Mouse (Mus musculus) v-Abl transformed pro-B cells (cell line): ENCODE measurements around the gene Nrbp1.
"Not testable (repeated sequence)": the region's sequence is repeated elsewhere in the genome, so short reads cannot be mapped to it uniquely, and the experiment has no call there.

Experiments used
- in situ Hi-C, 2 experiments: fragments of 400-800 bp; cut with MboI; formaldehyde crosslinking; loops; one replicate each; pipeline ENCODE4 v1.15.1; 2025; ENCODE audit not compliant: unreplicated experiment in 2 of 2

The Nrbp1 gene

GRCm38 (mm10) chr5:31201742-31202590, 38.7 kb upstream of the Nrbp1 start, which contains the start of gene Zfp513:
TSS of gene Zfp513 (minus strand) at chr5:31202303.
- in situ Hi-C loops = loop anchor here in 1 of 2 experiments (5.0 kb wide), 1 partner anchor 95 kb away; the partner anchor contains the start of genes Fndc4 and Gckr

GRCm38 (mm10) chr5:31202933-31203332, 37.7 kb upstream of the Nrbp1 start:
- in situ Hi-C loops = loop anchor here in 1 of 2 experiments (5.0 kb wide), 1 partner anchor 94 kb away; the partner anchor contains the start of genes Fndc4 and Gckr

GRCm38 (mm10) chr5:31203866-31204265, 36.8 kb upstream of the Nrbp1 start:
- in situ Hi-C loops = loop anchor here in 1 of 2 experiments (5.0 kb wide), 1 partner anchor 93 kb away; the partner anchor contains the start of genes Fndc4 and Gckr

- in situ Hi-C loops = loop anchor here in 1 of 2 experiments (5.0 kb wide), 1 partner anchor 93 kb away; the partner anchor contains the start of genes Fndc4 and Gckr
These were observed 36.2 kb upstream of the Nrbp1 start for GRCm38 (mm10) chr5:31204421-31204820.

GRCm38 (mm10) chr5:31216554-31216953, 24.1 kb upstream of the Nrbp1 start:
- in situ Hi-C loops = not testable (repeated sequence)

GRCm38 (mm10) chr5:31218294-31218693, 22.4 kb upstream of the Nrbp1 start:
- in situ Hi-C loops = no loop called here

GRCm38 (mm10) chr5:31219070-31219469, 21.6 kb upstream of the Nrbp1 start:
- in situ Hi-C loops = no loop called here

- in situ Hi-C loops = no loop called here
These were observed 21.2 kb upstream of the Nrbp1 start for GRCm38 (mm10) chr5:31219474-31219873.

GRCm38 (mm10) chr5:31219911-31220447, 20.7 kb upstream of the Nrbp1 start:
- in situ Hi-C loops = no loop called here

- in situ Hi-C loops = no loop called here
These were observed 20.0 kb upstream of the Nrbp1 start, which contains the start of gene Ppm1g for GRCm38 (mm10) chr5:31220448-31221303. TSS of gene Ppm1g (minus strand) at chr5:31220687.

GRCm38 (mm10) chr5:31221304-31221945, 19.2 kb upstream of the Nrbp1 start:
- in situ Hi-C loops = no loop called here

- in situ Hi-C loops = no loop called here
These were observed 18.0 kb upstream of the Nrbp1 start for GRCm38 (mm10) chr5:31222696-31223095.

- in situ Hi-C loops = no loop called here
These were observed 14.0 kb upstream of the Nrbp1 start for GRCm38 (mm10) chr5:31226641-31227040.

- in situ Hi-C loops = loop anchor here in 1 of 2 experiments (5.0 kb wide), 1 partner anchor 46 kb away; no protein-coding TSS in a partner anchor
These were observed 914 bp downstream of the Nrbp1 start for GRCm38 (mm10) chr5:31241522-31242034.

- in situ Hi-C loops = loop anchor here in 1 of 2 experiments (5.0 kb wide), 1 partner anchor 45 kb away; no protein-coding TSS in a partner anchor
These were observed 1.5 kb downstream of the Nrbp1 start for GRCm38 (mm10) chr5:31242191-31242590.

GRCm38 (mm10) chr5:31250716-31251115, 10.1 kb downstream of the Nrbp1 start:
- in situ Hi-C loops = no loop called here

GRCm38 (mm10) chr5:31251541-31252101, 11.0 kb downstream of the Nrbp1 start, which contains the start of gene Krtcap3:
TSS of gene Krtcap3 (plus strand) at chr5:31251691.
- in situ Hi-C loops = no loop called here

- in situ Hi-C loops = no loop called here
These were observed 11.5 kb downstream of the Nrbp1 start for GRCm38 (mm10) chr5:31252151-31252550.
